In the genomic region with DNA sequence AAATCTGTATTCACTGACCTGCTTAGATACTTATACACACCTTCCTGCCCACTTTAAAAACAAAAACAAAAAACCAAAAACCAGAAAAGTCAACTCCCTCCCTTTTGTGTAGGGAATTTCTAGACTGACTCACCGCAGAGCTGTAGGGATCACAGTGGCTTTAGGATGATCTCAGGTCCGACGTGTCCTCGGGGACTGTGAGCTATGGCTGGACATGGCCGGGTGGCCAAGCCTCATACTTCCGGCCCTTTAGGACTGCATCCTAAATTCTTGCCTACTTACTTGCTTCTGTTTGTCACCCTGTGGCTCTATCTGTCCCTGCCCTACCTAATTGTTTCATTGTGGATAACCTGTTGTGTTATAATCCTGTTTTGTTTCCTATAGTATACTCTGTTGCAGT, we compare ENCODE assay signal across 15 mouse cellular contexts. TPM values are rescaled to one million over a fixed set of nuclear protein-coding genes. Genes with fewer than 3 reads are reported as not detected.
DNase-seq lines count a peak whose midpoint lies in the region; ATAC-seq and TF ChIP-seq lines count a peak whose summit lies in the region.
"Not testable (repeated sequence)": the region's sequence is repeated elsewhere in the genome, so short reads cannot be mapped to it uniquely, and the experiment has no call there.
"Had no signal": no experiment of that assay in that cellular context is flagged by ENCODE, and none has a peak within 500 bp of the region (broad histone marks: within the 10 kb centered on the region; RNA-seq: fewer than 3 reads in every experiment).

No protein-coding gene starts in this region.

- H3K4me2 ChIP-seq in heart, embryonic 11.5 days: peak overlapping the region; percentile 52
- peak overlapping the region; percentile 35 for H3K4me2 ChIP-seq in hindbrain, embryonic 14.5 days (replicated peaks)
- H3K4me2 ChIP-seq in limb, embryonic 14.5 days (replicated peaks; ENCODE audit: low read depth, low read length, severe bottlenecking): 0 out of 2 replicates have a peak overlapping the region, but pooled peaks have one; percentile 19
- peak overlapping the region; percentile 69 for H3K4me2 ChIP-seq in liver, embryonic 16.5 days (ENCODE audit: low read depth, low read length)
- H3K4me2 ChIP-seq in midbrain, embryonic 15.5 days: 0 out of 2 replicates have a peak overlapping the region, but pooled peaks have one; percentile 34

- not testable (repeated sequence) for H3K4me1 ChIP-seq in ES-E14 (ENCODE audit: control insufficient read depth in 2 of 2, insufficient read depth in 2 of 2, low read length in 2 of 2, poor library complexity in 1 of 2); cortical plate, adult 2 months (ENCODE audit: control insufficient read depth, insufficient read depth, low read length); heart, embryonic 11.5 days (ENCODE audit: control insufficient read depth, insufficient read depth, low read length); hindbrain, embryonic 14.5 days (replicated peaks; ENCODE audit: control insufficient read depth, insufficient read depth, low read length); limb, embryonic 14.5 days (ENCODE audit: control insufficient read depth, insufficient read depth, low read length); midbrain, embryonic 15.5 days; testis, adult 2 months (ENCODE audit: control insufficient read depth, insufficient read depth, low read length)
- H3K4me1 ChIP-seq in liver, embryonic 16.5 days (ENCODE audit: control insufficient read depth, low read depth, low read length): peaks cover 26% of the 10 kb centered on the region

- H3K36me3 ChIP-seq in ES-E14 (ENCODE audit: control insufficient read depth, insufficient read depth, low read length, poor library complexity, severe bottlenecking): peaks cover 11% of the 10 kb centered on the region
- H3K36me3 ChIP-seq in heart, embryonic 11.5 days (ENCODE audit: control insufficient read depth, insufficient read depth, low read length); hindbrain, embryonic 14.5 days (replicated peaks; ENCODE audit: control insufficient read depth, insufficient read depth); limb, embryonic 14.5 days (ENCODE audit: control insufficient read depth, insufficient read depth, low read length); liver, embryonic 16.5 days (ENCODE audit: control insufficient read depth, insufficient read depth); midbrain, embryonic 15.5 days (replicated peaks); testis, adult 2 months (ENCODE audit: control insufficient read depth, insufficient read depth, low read length): not testable (repeated sequence)

- not testable (repeated sequence) for H3K27ac ChIP-seq in ES-E14 (ENCODE audit: insufficient read depth, low read depth, low read length, poor library complexity, severe bottlenecking); heart, embryonic 11.5 days (ENCODE audit: low read depth, low read length); hindbrain, embryonic 14.5 days; limb, embryonic 14.5 days (replicated peaks; ENCODE audit: low read depth, low read length); midbrain, embryonic 15.5 days; testis, adult 2 months (ENCODE audit: control insufficient read depth, insufficient read depth, low read depth, low read length)
- H3K27ac ChIP-seq in cortical plate, adult 2 months (ENCODE audit: insufficient read depth, low read length): peak overlapping the region; percentile 61; the same call in 1 of the 2 replicates
- peak overlapping the region; percentile 87 for H3K27ac ChIP-seq in liver, embryonic 16.5 days (ENCODE audit: low read length)

- not testable (repeated sequence) for H3K27me3 ChIP-seq in heart, embryonic 11.5 days (ENCODE audit: control insufficient read depth, insufficient read depth, low read length); hindbrain, embryonic 14.5 days (ENCODE audit: control insufficient read depth, insufficient read depth, low read length); limb, embryonic 14.5 days (ENCODE audit: control insufficient read depth, insufficient read depth, low read length); liver, embryonic 16.5 days (ENCODE audit: control insufficient read depth, insufficient read depth, low read depth, low read length); midbrain, embryonic 15.5 days (replicated peaks); testis, adult 2 months (ENCODE audit: control insufficient read depth, insufficient read depth, low read length)

- H3K4me3 ChIP-seq in ES-E14 (ENCODE audit: insufficient read depth in 1 of 2, low read depth in 1 of 2, low read length in 2 of 2, poor library complexity in 1 of 2, severe bottlenecking in 1 of 2): peak overlapping the region in 1 of 2 experiments; percentile 57; a peak in 2 of 4 replicates
- not testable (repeated sequence) for H3K4me3 ChIP-seq in cortical plate, adult 2 months (ENCODE audit: insufficient read depth, low read length); heart, embryonic 11.5 days (ENCODE audit: low read depth, low read length); hindbrain, embryonic 14.5 days (replicated peaks; ENCODE audit: low read length); limb, embryonic 14.5 days (replicated peaks; ENCODE audit: low read length); midbrain, embryonic 15.5 days
- peak overlapping the region; percentile 60 for H3K4me3 ChIP-seq in liver, embryonic 16.5 days (ENCODE audit: low read depth, low read length)
- H3K4me3 ChIP-seq in testis, adult 2 months (ENCODE audit: control insufficient read depth, low read depth, low read length): peak overlapping the region; percentile 68; the same call in 1 of the 2 replicates

- in situ Hi-C loops in ES-E14 (cut with MboI; ENCODE audit: low sequenced_read_pairs in 2 of 2, unreplicated experiment in 2 of 2): not testable (repeated sequence)

- ATAC-seq in heart, embryonic 11.5 days (replicated peaks; ENCODE audit: insufficient number of reproducible peaks, low FRiP score, low TSS enrichment); hindbrain, embryonic 14.5 days (ENCODE audit: low FRiP score); limb, embryonic 14.5 days (ENCODE audit: low FRiP score, low read depth); liver, embryonic 16.5 days (ENCODE audit: low read depth); midbrain, embryonic 15.5 days (replicated peaks): not testable (repeated sequence)

- TF ChIP-seq CTCF in cortical plate, adult 2 months (IDR thresholded peaks at IDR 0.05; ENCODE audit: extremely low read depth, insufficient read depth, low read length); testis, adult 2 months (IDR thresholded peaks at IDR 0.05; ENCODE audit: control insufficient read depth, insufficient read depth, insufficient replicate concordance, low read depth, low read length): not testable (repeated sequence)

- not testable (repeated sequence) for H3K9me3 ChIP-seq in ES-E14 (ENCODE audit: control insufficient read depth, insufficient read depth, low read depth, low read length); heart, embryonic 11.5 days (replicated peaks; ENCODE audit: control insufficient read depth, low read length); hindbrain, embryonic 14.5 days (ENCODE audit: control insufficient read depth, low read length); limb, embryonic 14.5 days (ENCODE audit: control insufficient read depth, low read length); liver, embryonic 16.5 days (replicated peaks; ENCODE audit: control insufficient read depth, low read length); midbrain, embryonic 15.5 days

- not testable (repeated sequence) for TF ChIP-seq POLR2A in cortical plate, adult 2 months (IDR thresholded peaks at IDR 0.05; ENCODE audit: extremely low read depth, insufficient read depth, low read length); limb, embryonic 14.5 days (IDR thresholded peaks at IDR 0.05; ENCODE audit: borderline replicate concordance, extremely low read depth, insufficient read depth, insufficient read length); testis, adult 2 months (IDR thresholded peaks at IDR 0.05; ENCODE audit: control insufficient read depth, low read depth, low read length)

- WGBS in heart, embryonic 11.5 days (ENCODE audit: insufficient replicate concordance): 76% methylated on average over 6 of the region's 6 CpGs
- WGBS in hindbrain, embryonic 14.5 days: 87% methylated on average over 6 of the region's 6 CpGs
- 82% methylated on average over 6 of the region's 6 CpGs for WGBS in limb, embryonic 14.5 days
- 74% methylated on average over 6 of the region's 6 CpGs for WGBS in liver, embryonic 16.5 days (ENCODE audit: insufficient replicate concordance)
- WGBS in midbrain, embryonic 15.5 days: 75% methylated on average over 6 of the region's 6 CpGs

- H3K9ac ChIP-seq in ES-E14 (ENCODE audit: insufficient read depth, low read depth, low read length, poor library complexity, severe bottlenecking): peak overlapping the region; percentile 63; the same call in 1 of the 2 replicates
- H3K9ac ChIP-seq in heart, embryonic 11.5 days (ENCODE audit: low read depth, low read length); hindbrain, embryonic 14.5 days; limb, embryonic 14.5 days (ENCODE audit: low read depth, low read length, severe bottlenecking); midbrain, embryonic 15.5 days: not testable (repeated sequence)
- H3K9ac ChIP-seq in liver, embryonic 16.5 days (ENCODE audit: low read depth, low read length): peak overlapping the region; percentile 64

- not testable (repeated sequence) for DNase-seq in ES-E14 (ENCODE audit: low read depth, low spot score); hindbrain, embryonic 14.5 days (ENCODE audit: low spot score); limb, embryonic 14.5 days (ENCODE audit: low spot score)

RNA-seq across cellular contexts. Expression of gene Pnp2, which starts 0.9 kb away (rescaled TPM):
- total RNA-seq in ES-E14 (2012; rRNA removed): 1.1 and 2.2 TPM in 2 replicates
- polyA plus RNA-seq in cortical plate, adult 2 months (2012; rRNA removed): 0.87 and 1.4 TPM in 2 replicates
- polyA plus RNA-seq in heart, embryonic 11.5 days (2014; fragmentation: Nextera tagmentation; extraction: Ambion mirVana): 0.47 and 0.61 TPM in 2 replicates
- polyA plus RNA-seq in hindbrain, embryonic 14.5 days (2014; fragmentation: Nextera tagmentation; extraction: Ambion mirVana): 0.67 and 1.1 TPM in 2 replicates
- 0.15 and 0.31 TPM in 2 replicates for polyA plus RNA-seq in limb, embryonic 14.5 days (2012; rRNA removed)
- polyA plus RNA-seq in limb, embryonic 14.5 days (2014; fragmentation: Nextera tagmentation; extraction: Ambion mirVana): 0.37 and 0.39 TPM in 2 replicates
- polyA plus RNA-seq in liver, embryonic 16.5 days (2015; fragmentation: Nextera tagmentation; extraction: Ambion mirVana): 10.6 and 11.0 TPM in 2 replicates
- polyA plus RNA-seq in midbrain, embryonic 15.5 days (2015; fragmentation: Nextera tagmentation; extraction: Ambion mirVana): 0.45 and 0.57 TPM in 2 replicates
- 22.3 and 22.9 TPM in 2 replicates for polyA plus RNA-seq in testis, adult 2 months (2012; rRNA removed)

RNA-seq across cellular contexts. Expression of gene Gm49342, which starts 12.4 kb away (rescaled TPM):
- total RNA-seq in ES-E14 (2012; rRNA removed): 25.4 and 26.2 TPM in 2 replicates
- polyA plus RNA-seq in cortical plate, adult 2 months (2012; rRNA removed): 24.8 and 28.5 TPM in 2 replicates
- not detected in 2 replicates for polyA plus RNA-seq in heart, embryonic 11.5 days (2014; fragmentation: Nextera tagmentation; extraction: Ambion mirVana)
- 2.1 TPM in 1 of 2 replicates, not detected in the other for polyA plus RNA-seq in hindbrain, embryonic 14.5 days (2014; fragmentation: Nextera tagmentation; extraction: Ambion mirVana)
- 42.1 and 42.8 TPM in 2 replicates for polyA plus RNA-seq in limb, embryonic 14.5 days (2012; rRNA removed)
- polyA plus RNA-seq in limb, embryonic 14.5 days (2014; fragmentation: Nextera tagmentation; extraction: Ambion mirVana): not detected in 2 replicates
- polyA plus RNA-seq in liver, embryonic 16.5 days (2015; fragmentation: Nextera tagmentation; extraction: Ambion mirVana): not detected in 2 replicates
- polyA plus RNA-seq in midbrain, embryonic 15.5 days (2015; fragmentation: Nextera tagmentation; extraction: Ambion mirVana): not detected in 2 replicates
- 4.8 and 5.5 TPM in 2 replicates for polyA plus RNA-seq in testis, adult 2 months (2012; rRNA removed)
- polyA plus RNA-seq: embryonic facial prominence, embryonic 15.5 days; forebrain, embryonic 10.5 days; hindbrain, embryonic 13.5 days; intestine, embryonic 14.5 days; kidney, embryonic 15.5 days; limb, embryonic 12.5 days; stomach, postnatal 0 days had no signal

RNA-seq across cellular contexts. Expression of gene Pnp, which starts 25.8 kb away (rescaled TPM):
- total RNA-seq in ES-E14 (2012; rRNA removed): 74.8 and 115 TPM in 2 replicates
- 29.3 and 31.3 TPM in 2 replicates for polyA plus RNA-seq in cortical plate, adult 2 months (2012; rRNA removed)
- 46.6 and 49.6 TPM in 2 replicates for polyA plus RNA-seq in heart, embryonic 11.5 days (2014; fragmentation: Nextera tagmentation; extraction: Ambion mirVana)
- 23.2 and 23.9 TPM in 2 replicates for polyA plus RNA-seq in hindbrain, embryonic 14.5 days (2014; fragmentation: Nextera tagmentation; extraction: Ambion mirVana)
- polyA plus RNA-seq in limb, embryonic 14.5 days (2012; rRNA removed): 37.7 and 42.1 TPM in 2 replicates
- 52.4 and 52.6 TPM in 2 replicates for polyA plus RNA-seq in limb, embryonic 14.5 days (2014; fragmentation: Nextera tagmentation; extraction: Ambion mirVana)
- polyA plus RNA-seq in liver, embryonic 16.5 days (2015; fragmentation: Nextera tagmentation; extraction: Ambion mirVana): 75.2 and 83.1 TPM in 2 replicates
- 20.3 and 21.3 TPM in 2 replicates for polyA plus RNA-seq in midbrain, embryonic 15.5 days (2015; fragmentation: Nextera tagmentation; extraction: Ambion mirVana)
- 5.6 and 5.8 TPM in 2 replicates for polyA plus RNA-seq in testis, adult 2 months (2012; rRNA removed)

RNA-seq across cellular contexts. Expression of gene Pip4p1, which starts 26.1 kb away (rescaled TPM):
- 19.4 and 42.3 TPM in 2 replicates for total RNA-seq in ES-E14 (2012; rRNA removed)
- 169 and 177 TPM in 2 replicates for polyA plus RNA-seq in cortical plate, adult 2 months (2012; rRNA removed)
- 30.3 and 33.6 TPM in 2 replicates for polyA plus RNA-seq in heart, embryonic 11.5 days (2014; fragmentation: Nextera tagmentation; extraction: Ambion mirVana)
- 93.1 and 100.0 TPM in 2 replicates for polyA plus RNA-seq in hindbrain, embryonic 14.5 days (2014; fragmentation: Nextera tagmentation; extraction: Ambion mirVana)
- 82.3 and 122 TPM in 2 replicates for polyA plus RNA-seq in limb, embryonic 14.5 days (2012; rRNA removed)
- 50.3 and 54.0 TPM in 2 replicates for polyA plus RNA-seq in limb, embryonic 14.5 days (2014; fragmentation: Nextera tagmentation; extraction: Ambion mirVana)
- 22.8 and 24.9 TPM in 2 replicates for polyA plus RNA-seq in liver, embryonic 16.5 days (2015; fragmentation: Nextera tagmentation; extraction: Ambion mirVana)
- polyA plus RNA-seq in midbrain, embryonic 15.5 days (2015; fragmentation: Nextera tagmentation; extraction: Ambion mirVana): 101 and 111 TPM in 2 replicates
- polyA plus RNA-seq in testis, adult 2 months (2012; rRNA removed): 35.1 and 48.1 TPM in 2 replicates

RNA-seq across cellular contexts. Expression of gene Apex1, which starts 32.0 kb away (rescaled TPM):
- total RNA-seq in ES-E14 (2012; rRNA removed): 127 and 205 TPM in 2 replicates
- polyA plus RNA-seq in cortical plate, adult 2 months (2012; rRNA removed): 57.6 and 62.4 TPM in 2 replicates
- 177 and 188 TPM in 2 replicates for polyA plus RNA-seq in heart, embryonic 11.5 days (2014; fragmentation: Nextera tagmentation; extraction: Ambion mirVana)
- polyA plus RNA-seq in hindbrain, embryonic 14.5 days (2014; fragmentation: Nextera tagmentation; extraction: Ambion mirVana): 165 and 171 TPM in 2 replicates
- polyA plus RNA-seq in limb, embryonic 14.5 days (2012; rRNA removed): 127 and 143 TPM in 2 replicates
- 218 and 219 TPM in 2 replicates for polyA plus RNA-seq in limb, embryonic 14.5 days (2014; fragmentation: Nextera tagmentation; extraction: Ambion mirVana)
- 61.8 and 61.9 TPM in 2 replicates for polyA plus RNA-seq in liver, embryonic 16.5 days (2015; fragmentation: Nextera tagmentation; extraction: Ambion mirVana)
- 190 and 191 TPM in 2 replicates for polyA plus RNA-seq in midbrain, embryonic 15.5 days (2015; fragmentation: Nextera tagmentation; extraction: Ambion mirVana)
- 31.1 and 33.9 TPM in 2 replicates for polyA plus RNA-seq in testis, adult 2 months (2012; rRNA removed)

Comparison
In these comparisons a context has a peak if more than half of its experiments do, and no peak if none do; other contexts are left out.
1. H3K4me2 ChIP-seq: peak in every context shown above with its lines; median percentile 69 in liver, embryonic 16.5 days; 52 in heart, embryonic 11.5 days; 35 in hindbrain, embryonic 14.5 days; 34 in midbrain, embryonic 15.5 days; 19 in limb, embryonic 14.5 days.